Mouse (Mus musculus): ENCODE measurements around the gene Dlk1.

DNA sequence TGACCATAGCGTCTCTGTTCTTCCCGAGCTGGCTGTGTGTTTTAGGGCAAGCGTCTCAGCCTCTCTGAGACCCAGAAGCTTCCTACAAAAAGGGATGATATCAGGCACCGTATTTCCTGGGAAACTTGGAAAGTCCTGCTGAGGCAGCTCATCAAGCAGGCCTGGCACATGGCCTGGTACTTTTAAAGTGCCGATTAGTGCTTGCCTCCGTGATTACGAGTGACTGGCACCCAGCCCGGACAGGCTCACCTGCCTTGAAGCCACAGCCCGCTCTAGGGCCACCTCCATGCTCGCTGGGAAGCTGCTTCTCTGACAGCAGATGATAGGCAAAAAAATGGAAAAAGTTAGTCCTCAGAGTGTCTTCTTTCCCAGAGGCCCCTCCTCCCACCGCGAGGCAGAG, 32.6 kb upstream of the Dlk1 start:
- TF ChIP-seq CTCF (IDR thresholded peaks at IDR 0.05; ENCODE audit: borderline replicate concordance, control insufficient read depth, extremely low read depth, insufficient read depth, low read length, poor library complexity) = no peak
- no peak for TF ChIP-seq POLR2A (IDR thresholded peaks at IDR 0.05; ENCODE audit: control insufficient read depth, extremely low read depth, insufficient read depth, low read length, poor library complexity)

All from thymus, adult 2 months (tissue).